ENCODE assay signal across 7 mouse cellular contexts in the genomic region with DNA sequence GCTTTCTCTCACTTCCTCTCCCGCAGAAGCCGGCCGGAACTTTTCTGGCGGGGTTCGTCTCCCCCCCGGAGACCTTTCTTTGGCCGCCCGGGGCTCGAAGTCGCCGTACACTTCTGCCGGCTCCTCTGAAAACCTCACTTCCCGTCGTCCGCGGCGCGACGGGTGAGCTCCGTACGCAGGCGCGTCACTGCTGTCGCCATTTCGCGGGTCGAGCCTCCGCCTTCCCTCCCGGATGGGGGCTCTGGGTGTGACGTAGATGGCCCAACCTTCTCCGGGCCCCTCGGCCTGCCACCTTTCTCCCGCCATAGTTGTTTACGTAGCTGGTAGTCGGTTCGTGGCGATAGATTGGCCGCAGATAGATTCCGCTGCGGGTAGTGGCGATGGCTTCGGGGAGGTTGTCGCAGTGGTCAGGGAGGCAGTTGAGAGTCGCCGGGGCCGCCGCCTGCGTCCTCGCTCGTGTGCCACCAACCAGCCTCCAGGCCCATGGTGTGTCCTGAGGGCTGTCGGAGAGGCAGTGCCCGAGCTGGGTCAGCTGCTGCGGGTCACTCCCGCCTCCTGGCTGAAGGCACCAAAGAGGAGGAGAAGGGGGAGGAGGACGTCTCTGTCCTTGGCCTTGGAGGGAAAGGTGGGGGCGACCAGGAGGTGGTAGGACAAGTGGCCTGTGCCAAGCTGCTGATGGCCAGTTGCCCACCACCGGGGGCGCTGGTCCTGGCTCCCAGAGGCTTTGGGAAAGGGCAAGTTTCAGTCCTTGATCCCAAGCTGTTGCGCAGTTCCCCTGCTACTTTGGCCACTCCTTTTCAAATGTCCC. TPM values are rescaled to one million over a fixed set of nuclear protein-coding genes. Genes with fewer than 3 reads are reported as not detected.
DNase-seq lines count a peak whose midpoint lies in the region; ATAC-seq and TF ChIP-seq lines count a peak whose summit lies in the region.

TSS of gene Tor1aip1 (minus strand) at position 551 of the 808 bp plus-strand sequence.

- peak; percentile 58; the same call in 1 of the 2 replicates for TF ChIP-seq CTCF in spleen, adult 2 months (IDR thresholded peaks at IDR 0.05; ENCODE audit: extremely low read depth, insufficient read depth, insufficient read length, insufficient replicate concordance)

- no peaks in the 10 kb centered on the region for H3K9me3 ChIP-seq in embryonic facial prominence, embryonic 12.5 days
- no peaks in the 10 kb centered on the region for H3K9me3 ChIP-seq in limb, embryonic 12.5 days
- no peaks in the 10 kb centered on the region for H3K9me3 ChIP-seq in midbrain, embryonic 15.5 days

- H3K27me3 ChIP-seq in embryonic facial prominence, embryonic 12.5 days = no peaks in the 10 kb centered on the region
- no peaks in the 10 kb centered on the region for H3K27me3 ChIP-seq in limb, embryonic 12.5 days
- no peaks in the 10 kb centered on the region for H3K27me3 ChIP-seq in midbrain, embryonic 15.5 days (replicated peaks)
- no peaks in the 10 kb centered on the region for H3K27me3 ChIP-seq in spleen, adult 2 months (ENCODE audit: control insufficient read depth, insufficient read depth, low read length)

- H3K9ac ChIP-seq in embryonic facial prominence, embryonic 12.5 days = peak within 1 kb of the TSS; percentile 90
- peak within 1 kb of the TSS; percentile 91 for H3K9ac ChIP-seq in limb, embryonic 12.5 days (replicated peaks)
- H3K9ac ChIP-seq in midbrain, embryonic 15.5 days = peak within 1 kb of the TSS; percentile 82

- peak; percentile 78; the same call in 1 of the 2 replicates for TF ChIP-seq POLR2A in spleen, adult 2 months (IDR thresholded peaks at IDR 0.05; ENCODE audit: low read depth, low read length)

- WGBS in embryonic facial prominence, embryonic 12.5 days = under 1% methylated on average over 59 of the region's 59 CpGs
- under 1% methylated on average over 59 of the region's 59 CpGs for WGBS in limb, embryonic 12.5 days
- WGBS in midbrain, embryonic 15.5 days = under 1% methylated on average over 59 of the region's 59 CpGs
- under 1% methylated on average over 59 of the region's 59 CpGs for WGBS in spleen, adult 2 months

- H3K4me2 ChIP-seq in embryonic facial prominence, embryonic 12.5 days (replicated peaks) = peak within 1 kb of the TSS; percentile 60
- peak within 1 kb of the TSS; percentile 60 for H3K4me2 ChIP-seq in limb, embryonic 12.5 days
- H3K4me2 ChIP-seq in midbrain, embryonic 15.5 days = peak within 1 kb of the TSS; percentile 70

- peaks cover 19% of the 10 kb centered on the region for H3K36me3 ChIP-seq in embryonic facial prominence, embryonic 12.5 days
- H3K36me3 ChIP-seq in limb, embryonic 12.5 days = peaks cover 28% of the 10 kb centered on the region
- H3K36me3 ChIP-seq in midbrain, embryonic 15.5 days (replicated peaks) = peaks cover 16% of the 10 kb centered on the region; the same call in 1 of the 2 replicates
- H3K36me3 ChIP-seq in spleen, adult 2 months (ENCODE audit: control insufficient read depth, insufficient read depth, low read length) = peaks cover 18% of the 10 kb centered on the region

- H3K4me3 ChIP-seq in embryonic facial prominence, embryonic 12.5 days = peak within 1 kb of the TSS; percentile 74
- peak within 1 kb of the TSS; percentile 76 for H3K4me3 ChIP-seq in limb, embryonic 12.5 days (replicated peaks)
- peak within 1 kb of the TSS; percentile 66 for H3K4me3 ChIP-seq in midbrain, embryonic 15.5 days
- H3K4me3 ChIP-seq in spleen, adult 2 months (ENCODE audit: extremely low read depth, insufficient read depth, insufficient read length) = peak within 1 kb of the TSS; percentile 94

- peak within 1 kb of the TSS; percentile 100 for H3K27ac ChIP-seq in embryonic facial prominence, embryonic 12.5 days
- peak within 1 kb of the TSS; percentile 99 for H3K27ac ChIP-seq in limb, embryonic 12.5 days
- H3K27ac ChIP-seq in midbrain, embryonic 15.5 days = peak within 1 kb of the TSS; percentile 97
- H3K27ac ChIP-seq in spleen, adult 2 months (ENCODE audit: insufficient read depth, low read length) = peak within 1 kb of the TSS; percentile 100

- ATAC-seq in embryonic facial prominence, embryonic 12.5 days (ENCODE audit: insufficient number of reproducible peaks, insufficient read depth, low FRiP score, low TSS enrichment) = peak; percentile 91
- ATAC-seq in limb, embryonic 12.5 days (ENCODE audit: insufficient number of reproducible peaks, insufficient read depth, low FRiP score, low TSS enrichment, low read depth) = peak; percentile 94
- peak; percentile 96 for ATAC-seq in midbrain, embryonic 15.5 days (replicated peaks)

- DNase-seq in adrenal gland, postnatal 25 days = peak; percentile 96
- peak; percentile 100 for DNase-seq in heart, adult 11 months
- DNase-seq in kidney, adult 18-20 months = peak; percentile 99
- peak; percentile 97 for DNase-seq in spleen, adult 2 months (ENCODE audit: low read depth in 1 of 2, low spot score in 2 of 2)

- H3K4me1 ChIP-seq in embryonic facial prominence, embryonic 12.5 days = peaks cover 5% of the 10 kb centered on the region; the same call in 1 of the 2 replicates
- H3K4me1 ChIP-seq in limb, embryonic 12.5 days (replicated peaks) = peaks cover 9% of the 10 kb centered on the region
- H3K4me1 ChIP-seq in midbrain, embryonic 15.5 days = peaks cover 21% of the 10 kb centered on the region
- H3K4me1 ChIP-seq in spleen, adult 2 months (ENCODE audit: control insufficient read depth, insufficient read depth, insufficient read length) = peaks cover 3% of the 10 kb centered on the region; the same call in 1 of the 2 replicates

RNA-seq across cellular contexts. Expression of gene Tor1aip1, which starts in this region (rescaled TPM):
- total RNA-seq in adrenal gland, postnatal 25 days (2021) = 116 and 125 TPM in 2 replicates
- 43.1 and 49.0 TPM in 2 replicates for polyA plus RNA-seq in embryonic facial prominence, embryonic 12.5 days (2016; fragmentation: Nextera tagmentation; extraction: Ambion mirVana)
- 46.2 and 49.8 TPM in 2 replicates for polyA plus RNA-seq in limb, embryonic 12.5 days (2016; fragmentation: Nextera tagmentation; extraction: Ambion mirVana)
- 18.8 and 19.9 TPM in 2 replicates for polyA plus RNA-seq in midbrain, embryonic 15.5 days (2015; fragmentation: Nextera tagmentation; extraction: Ambion mirVana)
- 17.5 and 17.6 TPM in 2 replicates for polyA plus RNA-seq in spleen, adult 2 months (2012; rRNA removed)

Comparison
In these comparisons a context has a peak if more than half of its experiments do, and no peak if none do; other contexts are left out.
1. Peak in every context shown above with its lines: DNase-seq, ATAC-seq, H3K4me3 ChIP-seq and H3K27ac ChIP-seq.